Mouse (Mus musculus): ENCODE measurements around the gene Slc23a2.

Gene Slc23a2

GRCm38 (mm10) chr2:132144971-132145691, at the start of gene Slc23a2:
Gene Slc23a2 (minus strand): TSS chr2:132145108.
- DNase-seq, result peak; percentile 54

GRCm38 (mm10) chr2:132190602-132191161, 45.8 kb upstream of the Slc23a2 start:
- no peak for DNase-seq

- no peak for DNase-seq
These were observed 39.0 kb upstream of the Slc23a2 start for GRCm38 (mm10) chr2:132183874-132184273.

- DNase-seq, result no peak
These were observed 35.7 kb upstream of the Slc23a2 start for GRCm38 (mm10) chr2:132180463-132181205.

GRCm38 (mm10) chr2:132179371-132179770, 34.5 kb upstream of the Slc23a2 start:
- no peak for DNase-seq

- no peak for DNase-seq
These were observed 32.5 kb upstream of the Slc23a2 start for GRCm38 (mm10) chr2:132177406-132177805.

GRCm38 (mm10) chr2:132176289-132176848, 31.5 kb upstream of the Slc23a2 start:
- DNase-seq, result no peak

- DNase-seq, result no peak
These were observed 29.1 kb upstream of the Slc23a2 start for GRCm38 (mm10) chr2:132174048-132174447.

- no peak for DNase-seq
These were observed 27.0 kb upstream of the Slc23a2 start for GRCm38 (mm10) chr2:132171939-132172338.

GRCm38 (mm10) chr2:132169150-132169549, 24.2 kb upstream of the Slc23a2 start:
- DNase-seq, result no peak

- DNase-seq, result no peak
These were observed 18.7 kb upstream of the Slc23a2 start for GRCm38 (mm10) chr2:132163626-132164025.

GRCm38 (mm10) chr2:132157482-132157881, 12.6 kb upstream of the Slc23a2 start:
- DNase-seq, result peak; percentile 52

- DNase-seq, result no peak
These were observed 7.8 kb upstream of the Slc23a2 start for GRCm38 (mm10) chr2:132152670-132153069.

GRCm38 (mm10) chr2:132151592-132151991, 6.7 kb upstream of the Slc23a2 start:
- DNase-seq, result no peak

GRCm38 (mm10) chr2:132150926-132151325, 6.0 kb upstream of the Slc23a2 start:
- no peak for DNase-seq

- DNase-seq, result no peak
These were observed 1.6 kb upstream of the Slc23a2 start for GRCm38 (mm10) chr2:132146502-132146901.

- peak; percentile 58 for DNase-seq
These were observed 673 bp downstream of the Slc23a2 start for GRCm38 (mm10) chr2:132143943-132144927.

GRCm38 (mm10) chr2:132142606-132143005, 2.3 kb downstream of the Slc23a2 start:
- DNase-seq, result no peak

GRCm38 (mm10) chr2:132140536-132140935, 4.4 kb downstream of the Slc23a2 start:
- no peak for DNase-seq

- no peak for DNase-seq
These were observed 5.8 kb downstream of the Slc23a2 start for GRCm38 (mm10) chr2:132139099-132139498.

GRCm38 (mm10) chr2:132135876-132136637, 8.9 kb downstream of the Slc23a2 start:
- DNase-seq, result no peak

- no peak for DNase-seq
These were observed 10.2 kb downstream of the Slc23a2 start for GRCm38 (mm10) chr2:132134758-132135157.
